In the genomic region with DNA sequence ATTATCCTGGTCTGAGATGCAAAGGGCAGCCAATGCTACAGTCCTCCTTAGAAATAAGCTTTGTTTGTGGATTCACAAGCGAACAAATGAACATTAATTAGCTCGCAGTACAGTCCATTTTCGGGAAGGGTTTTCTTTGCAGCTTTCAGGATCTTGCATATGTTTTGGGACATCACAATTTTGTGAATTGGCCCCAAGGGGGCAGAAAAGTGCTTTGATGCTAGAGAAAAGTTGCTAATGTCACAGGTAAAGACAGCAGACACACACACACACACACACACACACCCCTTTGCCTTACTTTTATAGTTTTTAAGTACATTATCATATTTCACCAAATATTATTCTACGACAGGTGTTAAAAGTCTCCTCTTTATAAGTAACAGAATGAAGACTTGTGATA, we compare ENCODE assay signal across 13 mouse cellular contexts.
DNase-seq lines count a peak whose midpoint lies in the region; ATAC-seq and TF ChIP-seq lines count a peak whose summit lies in the region.
"Had no signal": no experiment of that assay in that cellular context is flagged by ENCODE, and none has a peak within 500 bp of the region (broad histone marks: within the 10 kb centered on the region; RNA-seq: fewer than 3 reads in every experiment).

No protein-coding gene starts in this region.

- H3K36me3 ChIP-seq in heart, postnatal 0 days (replicated peaks; ENCODE audit: control insufficient read depth, insufficient read depth, low read length): no peaks in the 10 kb centered on the region
- no peaks in the 10 kb centered on the region for H3K36me3 ChIP-seq in heart, embryonic 11.5 days (ENCODE audit: control insufficient read depth, insufficient read depth, low read length)
- H3K36me3 ChIP-seq in lung, embryonic 14.5 days (ENCODE audit: insufficient read depth): no peaks in the 10 kb centered on the region
- H3K36me3 ChIP-seq: heart, embryonic 15.5 days had no signal

- TF ChIP-seq EP300 in heart, postnatal 0 days (IDR thresholded peaks at IDR 0.05; ENCODE audit: low read depth): no peak

- no peak for ATAC-seq in heart, postnatal 0 days (ENCODE audit: insufficient read depth, low read depth)
- ATAC-seq in heart, embryonic 11.5 days (replicated peaks; ENCODE audit: insufficient number of reproducible peaks, low FRiP score, low TSS enrichment): no peak
- ATAC-seq in lung, embryonic 14.5 days (ENCODE audit: insufficient read depth): no peak

- 85% methylated on average over 4 of the region's 4 CpGs for WGBS in heart, postnatal 0 days
- 76% methylated on average over 4 of the region's 4 CpGs for WGBS in heart, embryonic 11.5 days (ENCODE audit: insufficient replicate concordance)
- whole genome bisulfite sequencing in lung, embryonic 14.5 days: 77% methylated on average over 4 of the region's 4 CpGs
- 73% methylated on average over 4 of the region's 4 CpGs for WGBS in lung, adult 2 months

- DNase-seq in heart, postnatal 0 days (ENCODE audit: low spot score): no peak
- peak; percentile 63 for DNase-seq in lung, embryonic 14.5 days
- no peak for DNase-seq in lung, adult 2 months
- DNase-seq in adipocyte (ENCODE audit: low spot score): peak; percentile 26
- peak; percentile 38 to 49 for DNase-seq in kidney, postnatal 25 days
- DNase-seq in ovary, postnatal 14 days (ENCODE audit: low spot score): no peak
- DNase-seq in left cerebral cortex, adult 8-10 months (ENCODE audit: low spot score in 2 of 2): no peak
- DNase-seq: gastrocnemius, postnatal 14 days; thymus, postnatal 14 days had no signal

- H3K27me3 ChIP-seq in heart, postnatal 0 days (ENCODE audit: control insufficient read depth, insufficient read depth, low read length): no peaks in the 10 kb centered on the region
- no peaks in the 10 kb centered on the region for H3K27me3 ChIP-seq in heart, embryonic 11.5 days (ENCODE audit: control insufficient read depth, insufficient read depth, low read length)
- H3K27me3 ChIP-seq in lung, embryonic 14.5 days (ENCODE audit: insufficient read depth, low read length): no peaks in the 10 kb centered on the region
- H3K27me3 ChIP-seq: heart, embryonic 15.5 days had no signal

- TF ChIP-seq POLR2A in lung, adult 2 months (IDR thresholded peaks at IDR 0.05; ENCODE audit: borderline replicate concordance, extremely low read depth, low read depth, low read length): no peak

- no peak overlapping the region for H3K4me2 ChIP-seq in heart, postnatal 0 days (ENCODE audit: low read depth, low read length)
- no peak overlapping the region for H3K4me2 ChIP-seq in heart, embryonic 11.5 days
- no peak overlapping the region for H3K4me2 ChIP-seq in lung, embryonic 14.5 days
- H3K4me2 ChIP-seq: heart, embryonic 15.5 days; midbrain, embryonic 11.5 days had no signal

- peak; percentile 36 for TF ChIP-seq CTCF in heart, postnatal 0 days (IDR thresholded peaks at IDR 0.05; ENCODE audit: low read depth)
- TF ChIP-seq CTCF in lung, embryonic 14.5 days (IDR thresholded peaks at IDR 0.05; ENCODE audit: low read depth): peak; percentile 37
- TF ChIP-seq CTCF in lung, adult 2 months (IDR thresholded peaks at IDR 0.05; ENCODE audit: insufficient read depth, low read length): no peak

- no peak overlapping the region for H3K27ac ChIP-seq in heart, postnatal 0 days (ENCODE audit: low read depth)
- H3K27ac ChIP-seq in heart, embryonic 11.5 days (ENCODE audit: low read depth, low read length): no peak overlapping the region
- no peak overlapping the region for H3K27ac ChIP-seq in lung, embryonic 14.5 days (ENCODE audit: low read depth)
- H3K27ac ChIP-seq: heart, embryonic 15.5 days; liver, embryonic 14.5 days had no signal

- H3K9ac ChIP-seq in heart, postnatal 0 days (replicated peaks; ENCODE audit: low read depth, low read length): no peak overlapping the region
- no peak overlapping the region for H3K9ac ChIP-seq in heart, embryonic 11.5 days (ENCODE audit: low read depth, low read length)
- H3K9ac ChIP-seq in lung, embryonic 14.5 days: no peak overlapping the region
- H3K9ac ChIP-seq: heart, embryonic 15.5 days; liver, embryonic 14.5 days had no signal

- H3K9me3 ChIP-seq in heart, postnatal 0 days (replicated peaks; ENCODE audit: control insufficient read depth, low read length): no peaks in the 10 kb centered on the region
- no peaks in the 10 kb centered on the region for H3K9me3 ChIP-seq in heart, embryonic 11.5 days (replicated peaks; ENCODE audit: control insufficient read depth, low read length)
- no peaks in the 10 kb centered on the region for H3K9me3 ChIP-seq in lung, embryonic 14.5 days (ENCODE audit: low read depth, low read length)
- H3K9me3 ChIP-seq: heart, embryonic 15.5 days had no signal

- no peaks in the 10 kb centered on the region for H3K4me1 ChIP-seq in heart, postnatal 0 days (ENCODE audit: control insufficient read depth, insufficient read depth)
- peaks cover 7% of the 10 kb centered on the region; the same call in 1 of the 2 replicates for H3K4me1 ChIP-seq in heart, embryonic 11.5 days (ENCODE audit: control insufficient read depth, insufficient read depth, low read length)
- no peaks in the 10 kb centered on the region; the same call in 1 of the 2 replicates for H3K4me1 ChIP-seq in lung, embryonic 14.5 days (ENCODE audit: insufficient read depth)
- no peaks in the 10 kb centered on the region for H3K4me1 ChIP-seq in lung, adult 2 months (ENCODE audit: control insufficient read depth, insufficient read depth, low read length)

- H3K4me3 ChIP-seq in heart, postnatal 0 days (ENCODE audit: low read depth, low read length): no peak overlapping the region
- H3K4me3 ChIP-seq in heart, embryonic 11.5 days (ENCODE audit: low read depth, low read length): no peak overlapping the region
- no peak overlapping the region for H3K4me3 ChIP-seq in lung, embryonic 14.5 days (ENCODE audit: low read depth, low read length)
- no peak overlapping the region for H3K4me3 ChIP-seq in lung, adult 2 months (replicated peaks; ENCODE audit: extremely low read depth, low read depth, low read length)
- H3K4me3 ChIP-seq: heart, embryonic 15.5 days had no signal

Comparison
In these comparisons a context has a peak if more than half of its experiments do, and no peak if none do; other contexts are left out.
1. DNase-seq: peak in lung, embryonic 14.5 days (single experiment), adipocyte (single experiment) and kidney, postnatal 25 days (2 of 2); none in heart, postnatal 0 days (single experiment), lung, adult 2 months (single experiment), ovary, postnatal 14 days (single experiment) and left cerebral cortex, adult 8-10 months (0 of 2).